Mouse (Mus musculus) midbrain, embryonic 14.5 days (tissue): ENCODE measurements around the gene Tes. TPM values are rescaled to one million over a fixed set of nuclear protein-coding genes. Genes with fewer than 3 reads are reported as not detected.

Source experiments
- polyA plus RNA-seq: library from polyadenylated mRNA; unstranded; fragments of >200 nt; fragmentation: Nextera tagmentation; extraction: Ambion mirVana; gene quantifications from 2 replicates; pipeline ENCODE4 v1.2.1, GENCODE M21; 2014

Tes gene
- polyA plus RNA-seq, 1 experiment from 2014 or later, result 32.8 TPM

Other genes starting within 250 kb of the Tes start
- gene Tfec, start 166.7 kb upstream of the Tes start, polyA plus RNA-seq, result 0.22 and 0.34 TPM in 2 replicates
- gene Cav2, start 216.0 kb downstream of the Tes start, polyA plus RNA-seq, result 7.6 and 10.2 TPM in 2 replicates
- 6.5 and 15.2 TPM in 2 replicates for gene Cav1, start 241.2 kb downstream of the Tes start, polyA plus RNA-seq